Mouse (Mus musculus): Measurements from ENCODE around the gene Sgpp2.

Sgpp2 gene

GRCm38 (mm10) chr1:78310021-78310752, at the start of gene Sgpp2:
TSS of gene Sgpp2 (plus strand) at chr1:78310345.
- DNase-seq (ENCODE audit: low read depth): no peak

- peak; percentile 1 for DNase-seq (ENCODE audit: low read depth)
These were observed 42.6 kb upstream of the Sgpp2 start for GRCm38 (mm10) chr1:78267519-78267918.

GRCm38 (mm10) chr1:78272915-78273314, 37.2 kb upstream of the Sgpp2 start:
- no peak for DNase-seq (ENCODE audit: low read depth)

GRCm38 (mm10) chr1:78279128-78279527, 31.0 kb upstream of the Sgpp2 start:
- DNase-seq (ENCODE audit: low read depth): no peak

- no peak for DNase-seq (ENCODE audit: low read depth)
These were observed 17.7 kb upstream of the Sgpp2 start for GRCm38 (mm10) chr1:78292397-78292796.

- DNase-seq (ENCODE audit: low read depth): no peak
These were observed 10.4 kb upstream of the Sgpp2 start for GRCm38 (mm10) chr1:78299670-78300225.

GRCm38 (mm10) chr1:78308688-78309087, 1.5 kb upstream of the Sgpp2 start:
- DNase-seq (ENCODE audit: low read depth): no peak

GRCm38 (mm10) chr1:78309280-78309679, 865 bp upstream of the Sgpp2 start:
- no peak for DNase-seq (ENCODE audit: low read depth)

- no peak for DNase-seq (ENCODE audit: low read depth)
These were observed 756 bp downstream of the Sgpp2 start for GRCm38 (mm10) chr1:78310861-78311341.

GRCm38 (mm10) chr1:78311482-78311881, 1.3 kb downstream of the Sgpp2 start:
- no peak for DNase-seq (ENCODE audit: low read depth)

GRCm38 (mm10) chr1:78312917-78313316, 2.8 kb downstream of the Sgpp2 start:
- DNase-seq (ENCODE audit: low read depth): no peak

GRCm38 (mm10) chr1:78313961-78314360, 3.8 kb downstream of the Sgpp2 start:
- DNase-seq (ENCODE audit: low read depth): no peak

- DNase-seq (ENCODE audit: low read depth): no peak
These were observed 8.1 kb downstream of the Sgpp2 start for GRCm38 (mm10) chr1:78318089-78318760.

- no peak for DNase-seq (ENCODE audit: low read depth)
These were observed 10.1 kb downstream of the Sgpp2 start for GRCm38 (mm10) chr1:78320291-78320690.

- DNase-seq (ENCODE audit: low read depth): no peak
These were observed 12.1 kb downstream of the Sgpp2 start for GRCm38 (mm10) chr1:78322098-78322778.

- DNase-seq (ENCODE audit: low read depth): no peak
These were observed 12.7 kb downstream of the Sgpp2 start for GRCm38 (mm10) chr1:78322844-78323243.

GRCm38 (mm10) chr1:78324044-78324443, 13.9 kb downstream of the Sgpp2 start:
- no peak for DNase-seq (ENCODE audit: low read depth)

- no peak for DNase-seq (ENCODE audit: low read depth)
These were observed 15.7 kb downstream of the Sgpp2 start for GRCm38 (mm10) chr1:78325851-78326250.

GRCm38 (mm10) chr1:78328646-78329045, 18.5 kb downstream of the Sgpp2 start:
- DNase-seq (ENCODE audit: low read depth): no peak

- DNase-seq (ENCODE audit: low read depth): no peak
These were observed 19.7 kb downstream of the Sgpp2 start for GRCm38 (mm10) chr1:78329861-78330260.

GRCm38 (mm10) chr1:78330620-78331158, 20.5 kb downstream of the Sgpp2 start:
- no peak for DNase-seq (ENCODE audit: low read depth)

GRCm38 (mm10) chr1:78337726-78338125, 27.6 kb downstream of the Sgpp2 start:
- no peak for DNase-seq (ENCODE audit: low read depth)
